Mouse (Mus musculus) neural tube, embryonic 12.5 days (tissue): ENCODE results near the gene Tcf7l1. TPM values are rescaled to one million over a fixed set of nuclear protein-coding genes. Genes with fewer than 3 reads are reported as not detected.

ENCODE experiments used
- ATAC-seq: fragments of 200-750 bp; cut with Nextera tagmentation; 2 replicates; pipeline ENCODE4 v1.8.0; 2017; ENCODE audit warnings: low read depth, mild to moderate bottlenecking, moderate TSS enrichment, moderate library complexity; ENCODE audit not compliant: low FRiP score
- H3K27ac ChIP-seq: fragments of 300-500 bp; sonication (generic); 2 replicates; pipeline ENCODE4 v1.5.1; 2016
- H3K27me3 ChIP-seq: fragments of 300-500 bp; sonication (generic); replicated peaks from 2 replicates; pipeline ENCODE4 v1.6.1; 2016; ENCODE audit warnings: mild to moderate bottlenecking
- H3K36me3 ChIP-seq: fragments of 300-500 bp; sonication (generic); 2 replicates; pipeline ENCODE4 v1.6.1; 2016; ENCODE audit warnings: mild to moderate bottlenecking
- H3K4me1 ChIP-seq: fragments of 300-500 bp; sonication (generic); 2 replicates; pipeline ENCODE4 v1.6.1; 2016
- H3K4me2 ChIP-seq: fragments of 300-500 bp; sonication (generic); replicated peaks from 2 replicates; pipeline ENCODE4 v1.6.1; 2016; ENCODE audit warnings: mild to moderate bottlenecking
- H3K4me3 ChIP-seq: fragments of 300-500 bp; sonication (generic); 2 replicates; pipeline ENCODE4 v1.5.1; 2016
- H3K9ac ChIP-seq: fragments of 300-500 bp; sonication (generic); 2 replicates; pipeline ENCODE4 v1.6.1; 2016; ENCODE audit warnings: mild to moderate bottlenecking
- H3K9me3 ChIP-seq: fragments of 300-500 bp; sonication (generic); 2 replicates; pipeline ENCODE4 v1.6.1; 2016; ENCODE audit warnings: mild to moderate bottlenecking
- WGBS: fragments of 180-500 bp; shearing (Covaris S2); methylation state at CpG from one replicate; pipeline ENCODE4 v1.1.7; 2016; 5-methylcytosine and 5-hydroxymethylcytosine counted together
- polyA plus RNA-seq: library from polyadenylated mRNA; unstranded; fragments of >200 nt; fragmentation: Nextera tagmentation; extraction: Ambion mirVana; gene quantifications from 2 replicates; pipeline ENCODE4 v1.2.1, GENCODE M21; 2016

The Tcf7l1 gene
- polyA plus RNA-seq, 1 experiment from 2014 or later: 18.6 TPM

DNA sequence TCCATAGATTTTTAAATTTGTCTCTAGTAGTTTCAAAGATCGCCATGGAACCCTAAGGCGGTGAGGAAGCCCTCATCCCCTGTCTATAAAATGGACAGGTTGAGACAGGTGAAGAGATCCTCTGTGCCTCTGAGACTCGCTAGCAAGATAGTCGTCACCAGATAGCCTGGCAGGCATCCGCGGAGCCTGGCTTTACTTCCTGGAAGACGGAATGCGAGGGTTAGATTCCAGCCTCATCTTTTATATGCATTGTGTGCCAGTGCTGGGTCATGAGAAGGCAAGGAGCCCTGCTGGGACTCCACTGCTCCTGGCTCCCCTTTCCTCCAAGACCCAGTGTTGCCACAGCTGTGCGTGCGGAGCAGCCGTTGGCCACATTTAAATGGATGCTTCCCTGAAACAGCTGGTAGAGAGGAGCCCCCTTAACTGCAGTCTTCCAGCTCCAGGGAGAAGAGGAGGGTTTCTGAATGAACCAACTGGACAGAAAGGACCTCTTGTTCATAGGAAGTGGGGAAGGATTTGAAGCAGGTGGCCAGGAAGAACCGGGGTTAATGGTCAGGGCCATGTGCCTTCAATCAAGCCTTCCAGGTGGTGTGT lies 141.0 kb downstream of the Tcf7l1 start:
- ATAC-seq: 0 out of 2 replicates have a peak, but pooled peaks have one; percentile 31
- H3K4me1 ChIP-seq: no peaks in the 10 kb centered on the region
- 61% methylated on average over 12 of the region's 12 CpGs for WGBS

GRCm38 (mm10) chr6:72647383-72647820 lies 141.7 kb downstream of the Tcf7l1 start:
- Histone ChIP-seq H3K4me3 (no peak overlapping the region), H3K27ac (no peak overlapping the region), H3K9me3 (no peaks in the 10 kb centered on the region), H3K4me2 (no peak overlapping the region), H3K4me1 (no peaks in the 10 kb centered on the region), H3K9ac (no peak overlapping the region), H3K36me3 (no peaks in the 10 kb centered on the region), H3K27me3 (no peaks in the 10 kb centered on the region)
- ATAC-seq: peak; percentile 54
- WGBS: 66% methylated on average over 10 of the region's 10 CpGs

More for the DNA sequence above, 141.0 kb downstream of the Tcf7l1 start:
- H3K27ac ChIP-seq: no peak overlapping the region
- no peaks in the 10 kb centered on the region for H3K9me3 ChIP-seq
- H3K36me3 ChIP-seq: no peaks in the 10 kb centered on the region
- no peak overlapping the region for H3K4me3 ChIP-seq
- H3K4me2 ChIP-seq: no peak overlapping the region
- no peak overlapping the region for H3K9ac ChIP-seq
- H3K27me3 ChIP-seq: no peaks in the 10 kb centered on the region

DNA sequence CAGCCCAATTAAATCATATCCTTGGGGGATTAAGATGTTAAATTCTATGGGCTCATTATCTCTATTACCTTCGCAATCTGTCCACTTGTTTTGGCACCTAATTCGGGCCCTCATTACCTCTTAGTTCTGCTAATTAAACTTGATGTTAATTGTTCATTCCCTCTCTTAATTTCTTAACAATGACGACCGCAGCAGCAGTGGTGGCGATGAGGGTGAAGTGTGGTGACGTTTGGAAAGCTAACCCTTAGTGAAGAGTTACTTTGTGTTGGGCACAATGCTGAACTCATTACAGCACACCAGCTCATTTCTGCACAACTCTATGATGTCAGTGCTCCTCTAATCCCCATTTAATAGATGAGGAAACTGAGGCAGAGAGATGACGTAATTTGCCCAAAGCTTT lies 143.7 kb downstream of the Tcf7l1 start:
- no peaks in the 10 kb centered on the region for H3K36me3 ChIP-seq
- H3K27me3 ChIP-seq: no peaks in the 10 kb centered on the region
- no peak overlapping the region for H3K4me3 ChIP-seq
- H3K4me1 ChIP-seq: no peaks in the 10 kb centered on the region
- no peaks in the 10 kb centered on the region for H3K9me3 ChIP-seq
- 75% methylated on average over 7 of the region's 7 CpGs for WGBS
- ATAC-seq: no peak
- no peak overlapping the region for H3K4me2 ChIP-seq
- no peak overlapping the region for H3K27ac ChIP-seq
- no peak overlapping the region for H3K9ac ChIP-seq

- H3K9me3 ChIP-seq: no peaks in the 10 kb centered on the region
- no peaks in the 10 kb centered on the region for H3K4me1 ChIP-seq
- no peak overlapping the region for H3K4me2 ChIP-seq
- H3K27ac ChIP-seq: no peak overlapping the region
- no peaks in the 10 kb centered on the region for H3K36me3 ChIP-seq
- H3K27me3 ChIP-seq: no peaks in the 10 kb centered on the region
- WGBS: 81% methylated on average over 4 of the region's 4 CpGs
- no peak for ATAC-seq
- no peak overlapping the region for H3K4me3 ChIP-seq
- no peak overlapping the region for H3K9ac ChIP-seq
Observed at GRCm38 (mm10) chr6:72644576-72644975, 144.5 kb downstream of the Tcf7l1 start.

DNA sequence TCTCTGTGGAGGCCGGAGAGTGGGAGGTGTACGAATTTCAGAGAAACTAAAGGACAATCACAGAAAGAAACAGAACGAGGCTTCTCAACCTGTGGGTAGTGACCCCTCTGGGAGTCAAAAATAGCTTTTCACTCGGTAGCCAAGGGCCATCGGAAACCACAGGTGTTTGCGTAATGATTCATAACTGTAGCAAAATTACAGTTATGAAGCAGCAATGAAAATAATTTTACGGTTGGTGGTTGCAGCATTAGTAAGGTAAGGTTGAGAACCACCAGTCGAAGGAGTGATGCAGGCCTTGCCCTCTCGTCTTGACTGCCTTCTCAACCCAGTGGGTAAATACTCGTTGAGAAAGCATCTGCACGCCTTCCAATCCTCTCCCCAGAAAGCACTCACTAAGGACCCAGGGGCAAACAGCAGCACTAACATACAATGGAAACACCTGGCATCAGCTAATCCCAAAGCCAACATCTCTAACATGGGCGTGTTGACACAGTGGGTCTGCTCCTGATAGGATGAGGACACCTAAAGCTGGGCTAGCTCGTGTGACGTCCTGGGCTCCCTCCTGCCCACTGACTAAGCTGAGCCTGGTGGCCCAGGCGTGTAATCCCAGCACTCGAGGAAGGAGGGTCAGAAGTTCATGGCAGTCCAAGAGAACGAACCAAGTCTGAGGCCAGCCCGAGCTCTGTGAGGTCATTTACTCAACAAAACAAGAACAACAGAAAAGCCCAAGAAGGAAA lies 147.7 kb downstream of the Tcf7l1 start:
- Histone ChIP-seq H3K9ac (no peak overlapping the region), H3K36me3 (no peaks in the 10 kb centered on the region), H3K9me3 (no peaks in the 10 kb centered on the region), H3K27me3 (no peaks in the 10 kb centered on the region), H3K27ac (no peak overlapping the region), H3K4me3 (no peak overlapping the region), H3K4me1 (no peaks in the 10 kb centered on the region), H3K4me2 (no peak overlapping the region)
- no peak for ATAC-seq
- 84% methylated on average over 18 of the region's 18 CpGs for WGBS

DNA sequence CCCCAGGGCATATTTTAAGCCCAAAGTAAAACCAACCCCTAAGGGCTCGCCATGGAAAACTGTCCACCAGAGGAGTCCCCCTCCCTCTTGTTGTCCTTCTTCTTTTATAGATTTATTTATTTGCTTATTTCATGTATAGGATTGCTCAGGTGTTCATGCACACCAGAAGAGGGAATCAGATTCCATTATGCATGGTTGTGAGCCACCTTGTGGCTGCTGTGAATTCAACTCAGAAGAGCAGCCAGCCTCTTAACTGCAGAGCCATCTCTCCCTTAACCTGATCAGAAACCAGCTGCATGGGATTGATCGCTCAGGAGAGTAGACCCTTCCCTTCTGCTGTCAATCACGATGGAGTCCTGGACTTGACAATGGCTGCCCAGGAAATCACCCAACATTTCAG lies 152.1 kb downstream of the Tcf7l1 start:
- ATAC-seq: no peak
- WGBS: 87% methylated on average over 3 of the region's 3 CpGs
- no peaks in the 10 kb centered on the region for H3K36me3 ChIP-seq
- no peak overlapping the region for H3K9ac ChIP-seq
- H3K9me3 ChIP-seq: no peaks in the 10 kb centered on the region
- H3K4me1 ChIP-seq: no peaks in the 10 kb centered on the region
- H3K27me3 ChIP-seq: no peaks in the 10 kb centered on the region
- no peak overlapping the region for H3K4me3 ChIP-seq
- no peak overlapping the region for H3K27ac ChIP-seq
- no peak overlapping the region for H3K4me2 ChIP-seq

DNA sequence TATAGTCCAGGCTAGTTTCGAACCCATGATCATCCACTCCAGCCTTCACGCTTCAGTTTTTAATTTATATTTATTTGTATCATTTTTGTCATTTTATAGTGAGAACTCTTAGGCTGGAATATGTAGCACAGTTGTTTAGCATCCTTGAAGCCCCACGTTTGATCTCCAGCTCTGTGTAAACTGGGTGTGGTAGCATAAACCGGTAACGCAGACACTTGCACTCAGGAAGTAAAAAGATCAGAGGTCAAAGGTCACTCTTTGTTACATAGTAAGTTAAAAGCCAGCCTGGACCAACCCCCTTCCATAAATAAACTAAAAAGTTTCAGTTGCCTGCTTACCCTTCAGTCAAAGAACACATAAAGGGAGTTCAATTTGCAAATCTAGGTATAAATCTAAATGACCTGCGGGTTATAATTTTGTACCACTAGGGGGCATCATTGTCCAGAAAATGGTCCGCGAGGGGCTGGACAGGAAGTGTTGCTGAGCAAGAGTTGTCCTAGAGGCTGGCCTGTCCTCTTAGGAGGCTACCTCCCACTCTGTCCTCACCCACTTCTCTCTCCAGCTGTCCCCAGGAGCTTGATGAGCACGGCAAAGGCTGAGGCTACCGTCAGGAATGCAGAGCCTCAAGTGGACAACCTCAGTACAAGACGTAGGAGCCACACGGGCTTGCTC lies 153.2 kb downstream of the Tcf7l1 start:
- H3K4me2 ChIP-seq: no peak overlapping the region
- no peaks in the 10 kb centered on the region for H3K27me3 ChIP-seq
- no peak overlapping the region for H3K27ac ChIP-seq
- peak; percentile 78; the same call in 1 of the 2 replicates for ATAC-seq
- H3K9me3 ChIP-seq: no peaks in the 10 kb centered on the region
- no peak overlapping the region for H3K4me3 ChIP-seq
- WGBS: 51% methylated on average over 12 of the region's 12 CpGs
- H3K9ac ChIP-seq: no peak overlapping the region
- H3K36me3 ChIP-seq: peaks cover 2% of the 10 kb centered on the region
- no peaks in the 10 kb centered on the region for H3K4me1 ChIP-seq

DNA sequence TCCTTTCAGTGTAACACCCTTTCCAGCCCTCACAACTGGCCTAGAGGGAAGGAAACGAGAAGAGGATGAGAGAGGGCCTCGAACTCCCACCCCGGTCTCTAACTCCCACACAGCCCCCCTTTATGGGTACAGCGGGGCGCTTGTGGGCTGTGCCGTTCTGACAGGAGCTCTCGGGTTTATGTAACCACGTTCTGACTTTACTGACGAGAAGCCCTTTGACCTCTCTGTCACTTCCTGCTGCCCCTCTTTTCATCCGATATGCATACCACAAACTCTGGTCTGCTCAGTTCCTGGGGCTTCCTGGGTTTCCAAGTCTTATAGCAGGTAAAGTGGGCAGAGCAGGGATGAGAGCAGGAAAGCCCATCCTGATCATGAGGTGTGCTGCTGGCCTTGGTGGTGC lies 154.7 kb downstream of the Tcf7l1 start:
- no peak for ATAC-seq
- Histone ChIP-seq H3K9ac (no peak overlapping the region), H3K4me3 (no peak overlapping the region), H3K9me3 (no peaks in the 10 kb centered on the region), H3K36me3 (peaks cover 11% of the 10 kb centered on the region), H3K27ac (no peak overlapping the region), H3K27me3 (no peaks in the 10 kb centered on the region), H3K4me1 (no peaks in the 10 kb centered on the region), H3K4me2 (no peak overlapping the region)
- WGBS: 84% methylated on average over 10 of the region's 10 CpGs

GRCm38 (mm10) chr6:72631700-72632099 lies 157.4 kb downstream of the Tcf7l1 start:
- Histone ChIP-seq H3K36me3 (peaks cover 18% of the 10 kb centered on the region), H3K4me1 (no peaks in the 10 kb centered on the region), H3K9me3 (no peaks in the 10 kb centered on the region), H3K4me3 (no peak overlapping the region), H3K4me2 (no peak overlapping the region), H3K27me3 (no peaks in the 10 kb centered on the region), H3K9ac (no peak overlapping the region), H3K27ac (no peak overlapping the region)
- no peak for ATAC-seq
- WGBS: 69% methylated on average over 6 of the region's 6 CpGs

- ATAC-seq: no peak
- Histone ChIP-seq H3K4me1 (no peaks in the 10 kb centered on the region), H3K27me3 (no peaks in the 10 kb centered on the region), H3K4me2 (no peak overlapping the region), H3K9me3 (no peaks in the 10 kb centered on the region), H3K27ac (no peak overlapping the region), H3K36me3 (peaks cover 18% of the 10 kb centered on the region), H3K4me3 (no peak overlapping the region), H3K9ac (no peak overlapping the region)
- WGBS: 89% methylated on average over 14 of the region's 14 CpGs
Observed at GRCm38 (mm10) chr6:72630961-72631360, 158.1 kb downstream of the Tcf7l1 start.

DNA sequence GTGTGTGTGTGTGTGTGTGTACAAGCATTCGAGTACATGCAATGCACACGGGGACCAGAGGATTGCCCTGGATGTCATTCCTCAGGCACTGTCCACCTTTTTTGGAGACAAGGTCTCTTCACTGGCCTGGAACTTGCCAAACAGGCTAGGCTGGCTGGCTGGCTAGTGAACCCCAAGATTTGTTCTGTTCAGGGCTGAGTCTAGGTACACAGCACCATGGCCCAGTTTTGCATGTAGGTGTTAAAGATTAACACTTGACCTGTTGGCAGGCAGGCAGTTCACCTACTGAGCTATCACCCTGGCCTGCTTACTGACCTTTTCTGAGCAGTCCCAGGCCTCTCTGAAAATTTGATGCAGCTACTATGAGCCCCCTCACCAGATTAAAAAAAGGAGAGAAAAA lies 158.7 kb downstream of the Tcf7l1 start:
- peaks cover 18% of the 10 kb centered on the region for H3K36me3 ChIP-seq
- no peak for ATAC-seq

GRCm38 (mm10) chr6:72627276-72627675 lies 161.8 kb downstream of the Tcf7l1 start:
- Histone ChIP-seq H3K4me1 (no peaks in the 10 kb centered on the region), H3K9ac (no peak overlapping the region), H3K36me3 (peaks cover 18% of the 10 kb centered on the region), H3K9me3 (no peaks in the 10 kb centered on the region), H3K4me3 (no peak overlapping the region), H3K27me3 (no peaks in the 10 kb centered on the region), H3K27ac (no peak overlapping the region), H3K4me2 (no peak overlapping the region)
- WGBS: 90% methylated on average over 16 of the region's 16 CpGs
- ATAC-seq: no peak

More for the DNA sequence above, 158.7 kb downstream of the Tcf7l1 start:
- no peaks in the 10 kb centered on the region for H3K27me3 ChIP-seq
- H3K4me1 ChIP-seq: no peaks in the 10 kb centered on the region
- H3K27ac ChIP-seq: no peak overlapping the region
- no peaks in the 10 kb centered on the region for H3K9me3 ChIP-seq
- no peak overlapping the region for H3K4me2 ChIP-seq
- H3K4me3 ChIP-seq: no peak overlapping the region
- H3K9ac ChIP-seq: no peak overlapping the region
- WGBS: 94% methylated on average over 2 of the region's 2 CpGs
